Mouse (Mus musculus): ENCODE measurements around the gene Olfm2. TPM values are rescaled to one million over a fixed set of nuclear protein-coding genes. Genes with fewer than 3 reads are reported as not detected.

The Olfm2 gene
- polyA plus RNA-seq, 1 experiment, result 0.53 TPM

DNA sequence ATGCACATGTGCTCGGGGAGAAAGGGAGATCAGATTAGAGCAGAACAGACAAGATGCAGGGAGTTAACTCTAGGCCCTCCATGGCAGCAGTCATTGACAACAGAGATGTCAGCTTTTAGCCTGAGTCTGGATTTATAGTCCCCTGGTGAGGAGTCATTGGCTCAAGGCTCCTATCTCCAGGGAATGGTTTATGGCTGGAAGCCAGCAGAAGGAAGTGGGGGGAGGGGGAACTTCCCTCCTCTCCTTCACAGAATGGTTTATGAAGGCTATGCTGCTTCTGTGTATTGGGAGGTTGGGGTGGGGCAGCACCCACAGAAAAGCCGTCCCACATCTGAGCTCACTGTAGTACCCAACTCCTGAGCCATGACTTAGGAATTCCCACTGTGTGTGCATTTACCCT is 24.6 kb downstream of the Olfm2 start:
- WGBS, result 17% methylated on average over 2 of the region's 2 CpGs
- no peak for DNase-seq (ENCODE audit: low read depth in 1 of 2, low spot score in 2 of 2)

GRCm38 (mm10) chr9:20715332-20715731 is 30.8 kb downstream of the Olfm2 start:
- TF ChIP-seq POLR2A (IDR thresholded peaks at IDR 0.05; ENCODE audit: low read depth, low read length) (no peak), CTCF (IDR thresholded peaks at IDR 0.05; ENCODE audit: extremely low read depth, insufficient read depth, insufficient read length, insufficient replicate concordance) (no peak)
- no peaks in the 10 kb centered on the region for H3K27me3 ChIP-seq (ENCODE audit: control insufficient read depth, insufficient read depth, low read length)
- H3K27ac ChIP-seq (ENCODE audit: insufficient read depth, low read length), result no peak overlapping the region
- H3K4me1 ChIP-seq (ENCODE audit: control insufficient read depth, insufficient read depth, insufficient read length), result no peaks in the 10 kb centered on the region
- H3K4me3 ChIP-seq (ENCODE audit: extremely low read depth, insufficient read depth, insufficient read length), result no peak overlapping the region
- WGBS, result 81% methylated on average over 7 of the region's 7 CpGs
- H3K36me3 ChIP-seq (ENCODE audit: control insufficient read depth, insufficient read depth, low read length), result no peaks in the 10 kb centered on the region
- DNase-seq (ENCODE audit: low read depth in 1 of 2, low spot score in 2 of 2), result no peak

More for the DNA sequence above, 24.6 kb downstream of the Olfm2 start:
- no peaks in the 10 kb centered on the region for H3K4me1 ChIP-seq (ENCODE audit: control insufficient read depth, insufficient read depth, insufficient read length)
- H3K36me3 ChIP-seq (ENCODE audit: control insufficient read depth, insufficient read depth, low read length), result no peaks in the 10 kb centered on the region
- H3K27ac ChIP-seq (ENCODE audit: insufficient read depth, low read length), result no peak overlapping the region
- TF ChIP-seq CTCF (IDR thresholded peaks at IDR 0.05; ENCODE audit: extremely low read depth, insufficient read depth, insufficient read length, insufficient replicate concordance), result no peak
- no peak for TF ChIP-seq POLR2A (IDR thresholded peaks at IDR 0.05; ENCODE audit: low read depth, low read length)
- no peak overlapping the region for H3K4me3 ChIP-seq (ENCODE audit: extremely low read depth, insufficient read depth, insufficient read length)
- peaks cover 6% of the 10 kb centered on the region for H3K27me3 ChIP-seq (ENCODE audit: control insufficient read depth, insufficient read depth, low read length)

DNA sequence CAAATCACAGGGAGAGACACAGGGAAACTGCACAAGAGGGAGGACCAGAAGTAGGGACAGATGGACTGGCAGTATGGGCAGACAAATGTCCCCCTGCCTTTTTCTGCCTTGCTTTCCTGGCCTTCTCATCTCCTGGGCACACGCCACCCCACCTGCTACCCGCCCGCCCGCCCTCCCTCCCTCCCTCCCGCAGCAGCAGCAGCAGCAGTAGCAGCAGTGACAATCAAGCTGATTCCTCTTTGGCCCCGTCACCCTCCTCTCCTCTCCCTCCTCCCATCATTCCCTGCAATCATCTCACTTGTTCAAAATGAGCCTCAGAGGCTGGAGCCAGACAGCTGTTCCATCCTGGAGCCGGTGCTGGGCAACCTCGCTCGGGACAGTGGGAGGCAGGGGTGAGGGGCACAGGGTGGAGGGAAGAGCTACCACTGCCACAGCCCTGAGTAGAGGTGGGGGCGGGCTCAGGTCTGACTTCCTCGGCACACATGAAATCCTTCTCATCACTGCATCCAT is 32.6 kb downstream of the Olfm2 start:
- 57% methylated on average over 11 of the region's 11 CpGs for WGBS
- Histone ChIP-seq H3K4me1 (ENCODE audit: control insufficient read depth, insufficient read depth, insufficient read length) (no peaks in the 10 kb centered on the region), H3K27ac (ENCODE audit: insufficient read depth, low read length) (no peak overlapping the region), H3K4me3 (ENCODE audit: extremely low read depth, insufficient read depth, insufficient read length) (no peak overlapping the region), H3K27me3 (ENCODE audit: control insufficient read depth, insufficient read depth, low read length) (no peaks in the 10 kb centered on the region), H3K36me3 (ENCODE audit: control insufficient read depth, insufficient read depth, low read length) (no peaks in the 10 kb centered on the region)
- TF ChIP-seq POLR2A (IDR thresholded peaks at IDR 0.05; ENCODE audit: low read depth, low read length), result no peak
- no peak for TF ChIP-seq CTCF (IDR thresholded peaks at IDR 0.05; ENCODE audit: extremely low read depth, insufficient read depth, insufficient read length, insufficient replicate concordance)
- no peak for DNase-seq (ENCODE audit: low read depth in 1 of 2, low spot score in 2 of 2)

DNA sequence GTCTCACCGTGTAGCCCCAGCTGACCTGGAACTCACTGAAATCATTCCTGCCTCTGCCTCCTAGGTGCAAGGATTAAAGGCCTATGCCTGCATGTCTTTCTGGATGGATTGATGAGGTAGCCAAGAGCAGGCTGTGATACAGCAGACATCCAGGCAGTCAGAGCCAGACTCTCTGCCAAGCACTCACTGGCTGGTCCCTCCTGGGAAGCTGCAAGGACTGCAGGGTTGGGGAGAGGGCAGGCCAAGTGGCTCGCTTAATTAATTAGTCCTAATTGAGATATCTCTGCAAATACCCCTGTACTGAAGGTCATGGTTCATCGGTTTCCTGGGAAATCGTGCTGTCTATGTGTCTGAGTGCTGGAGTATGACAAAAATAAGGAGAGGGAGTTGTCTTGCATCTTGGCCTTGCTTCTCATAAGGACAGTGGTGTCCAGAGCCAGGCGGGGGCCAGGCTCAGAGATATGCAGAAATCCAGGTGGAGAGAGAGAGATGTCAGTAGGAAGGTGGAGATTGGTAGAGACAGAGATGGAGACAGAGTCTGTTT is 33.1 kb downstream of the Olfm2 start:
- TF ChIP-seq CTCF (IDR thresholded peaks at IDR 0.05; ENCODE audit: extremely low read depth, insufficient read depth, insufficient read length, insufficient replicate concordance), result no peak
- TF ChIP-seq POLR2A (IDR thresholded peaks at IDR 0.05; ENCODE audit: low read depth, low read length), result no peak
- no peak for DNase-seq (ENCODE audit: low read depth in 1 of 2, low spot score in 2 of 2)
- H3K27me3 ChIP-seq (ENCODE audit: control insufficient read depth, insufficient read depth, low read length), result no peaks in the 10 kb centered on the region
- no peak overlapping the region for H3K4me3 ChIP-seq (ENCODE audit: extremely low read depth, insufficient read depth, insufficient read length)
- H3K27ac ChIP-seq (ENCODE audit: insufficient read depth, low read length), result no peak overlapping the region
- 83% methylated on average over 5 of the region's 5 CpGs for WGBS
- no peaks in the 10 kb centered on the region for H3K36me3 ChIP-seq (ENCODE audit: control insufficient read depth, insufficient read depth, low read length)
- H3K4me1 ChIP-seq (ENCODE audit: control insufficient read depth, insufficient read depth, insufficient read length), result no peaks in the 10 kb centered on the region

GRCm38 (mm10) chr9:20710471-20710870 is 35.7 kb downstream of the Olfm2 start:
- Histone ChIP-seq H3K27me3 (ENCODE audit: control insufficient read depth, insufficient read depth, low read length) (no peaks in the 10 kb centered on the region), H3K36me3 (ENCODE audit: control insufficient read depth, insufficient read depth, low read length) (no peaks in the 10 kb centered on the region), H3K4me3 (ENCODE audit: extremely low read depth, insufficient read depth, insufficient read length) (no peak overlapping the region), H3K27ac (ENCODE audit: insufficient read depth, low read length) (no peak overlapping the region), H3K4me1 (ENCODE audit: control insufficient read depth, insufficient read depth, insufficient read length) (no peaks in the 10 kb centered on the region)
- DNase-seq (ENCODE audit: low read depth in 1 of 2, low spot score in 2 of 2), result no peak
- TF ChIP-seq CTCF (IDR thresholded peaks at IDR 0.05; ENCODE audit: extremely low read depth, insufficient read depth, insufficient read length, insufficient replicate concordance) (no peak), POLR2A (IDR thresholded peaks at IDR 0.05; ENCODE audit: low read depth, low read length) (no peak)
- whole genome bisulfite sequencing, result 83% methylated on average over 3 of the region's 3 CpGs

DNA sequence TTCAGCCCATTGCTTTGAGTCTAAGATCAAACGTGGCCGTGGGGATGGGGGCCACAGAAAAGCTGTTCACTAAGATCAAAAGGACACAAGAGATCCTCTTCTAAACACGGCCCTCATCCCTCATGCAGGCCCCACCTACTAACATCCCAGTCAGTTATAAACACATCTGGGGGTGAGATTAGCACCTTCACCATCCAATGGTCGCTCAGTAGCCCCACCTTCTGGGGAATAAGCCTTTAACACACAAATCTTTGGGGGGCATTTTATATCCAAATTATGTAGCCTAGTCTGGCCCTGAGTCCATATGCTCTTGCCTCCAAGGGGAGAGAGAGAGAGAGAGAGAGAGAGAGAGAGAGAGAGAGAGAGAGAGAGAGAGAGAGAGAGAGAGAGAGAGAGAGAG is 40.2 kb downstream of the Olfm2 start:
- H3K27ac ChIP-seq (ENCODE audit: insufficient read depth, low read length), result no peak overlapping the region
- H3K36me3 ChIP-seq (ENCODE audit: control insufficient read depth, insufficient read depth, low read length), result no peaks in the 10 kb centered on the region
- H3K4me3 ChIP-seq (ENCODE audit: extremely low read depth, insufficient read depth, insufficient read length), result no peak overlapping the region
- DNase-seq (ENCODE audit: low read depth in 1 of 2, low spot score in 2 of 2), result no peak
- WGBS, result 30% methylated on average over 4 of the region's 4 CpGs
- no peaks in the 10 kb centered on the region for H3K4me1 ChIP-seq (ENCODE audit: control insufficient read depth, insufficient read depth, insufficient read length)
- H3K27me3 ChIP-seq (ENCODE audit: control insufficient read depth, insufficient read depth, low read length), result no peaks in the 10 kb centered on the region
- TF ChIP-seq POLR2A (IDR thresholded peaks at IDR 0.05; ENCODE audit: low read depth, low read length), result no peak
- no peak for TF ChIP-seq CTCF (IDR thresholded peaks at IDR 0.05; ENCODE audit: extremely low read depth, insufficient read depth, insufficient read length, insufficient replicate concordance)

DNA sequence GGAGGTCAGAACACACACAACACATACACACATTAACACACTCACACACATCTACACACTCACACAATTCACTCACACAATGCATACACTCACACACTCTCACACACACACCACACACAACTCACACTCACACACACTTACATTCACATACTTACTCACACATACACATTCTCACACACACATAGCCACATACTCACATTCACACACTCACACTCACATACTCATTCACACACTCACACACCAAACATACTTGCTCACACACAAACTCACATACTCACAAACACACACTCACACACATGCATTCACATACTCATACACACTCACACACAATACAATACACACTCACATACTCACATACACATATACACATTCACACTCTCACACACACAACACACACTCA is 40.7 kb downstream of the Olfm2 start:
- DNase-seq (ENCODE audit: low read depth in 1 of 2, low spot score in 2 of 2), result no peak
- Histone ChIP-seq H3K4me1 (ENCODE audit: control insufficient read depth, insufficient read depth, insufficient read length) (no peaks in the 10 kb centered on the region), H3K27ac (ENCODE audit: insufficient read depth, low read length) (no peak overlapping the region), H3K36me3 (ENCODE audit: control insufficient read depth, insufficient read depth, low read length) (no peaks in the 10 kb centered on the region), H3K4me3 (ENCODE audit: extremely low read depth, insufficient read depth, insufficient read length) (no peak overlapping the region), H3K27me3 (ENCODE audit: control insufficient read depth, insufficient read depth, low read length) (no peaks in the 10 kb centered on the region)
- TF ChIP-seq POLR2A (IDR thresholded peaks at IDR 0.05; ENCODE audit: low read depth, low read length) (no peak), CTCF (IDR thresholded peaks at IDR 0.05; ENCODE audit: extremely low read depth, insufficient read depth, insufficient read length, insufficient replicate concordance) (no peak)

Data from spleen, adult 2 months (tissue).